Mouse (Mus musculus): ENCODE results near the gene Habp4. TPM values are rescaled to one million over a fixed set of nuclear protein-coding genes. Genes with fewer than 3 reads are reported as not detected.

Habp4 gene
- total RNA-seq, 4 experiments from 2014 or later, result 24.1 to 26.5 (median 25.0) TPM

DNA sequence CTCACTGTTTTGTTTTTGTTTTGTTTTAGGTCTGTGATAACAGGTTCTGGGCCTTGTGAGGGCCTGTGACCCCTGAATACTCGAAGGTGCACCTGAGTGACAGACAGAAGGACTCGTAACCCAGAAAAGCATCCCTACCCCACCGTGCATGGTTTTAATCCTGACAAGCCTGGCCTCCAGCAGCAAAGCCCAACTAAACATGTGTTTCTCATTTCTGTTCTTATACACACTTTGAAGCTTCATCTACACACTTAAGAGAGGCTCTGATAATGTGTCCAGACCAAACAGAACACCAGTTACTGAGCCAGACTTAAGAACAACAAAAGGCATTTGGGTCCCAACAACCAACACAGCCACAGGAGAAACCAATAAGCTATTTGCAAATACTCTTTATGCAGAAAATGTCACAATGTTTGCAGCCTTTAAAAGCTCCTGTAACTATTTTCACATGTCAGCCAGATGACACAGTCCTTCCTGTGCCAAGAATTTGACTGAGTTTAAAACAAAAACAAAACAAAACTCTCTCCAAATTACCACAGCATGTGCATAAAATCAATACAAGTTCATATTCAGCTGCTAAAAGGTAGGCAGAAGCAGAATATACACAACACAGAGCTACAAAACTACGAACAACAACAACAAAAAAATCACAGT is 73.6 kb downstream of the Habp4 start:
- DNase-seq (ENCODE audit: low spot score in 2 of 2), result no peak

GRCm38 (mm10) chr13:64235777-64236176 is 74.2 kb downstream of the Habp4 start:
- DNase-seq (ENCODE audit: low spot score in 2 of 2), result no peak

Other genes starting within 250 kb of the Habp4 start
- not detected for gene Hsd17b3, start 72.6 kb upstream of the Habp4 start, total RNA-seq (2022)
- 1 to 10 TPM in 1 of 4 experiments, under 1 TPM in 3; 0.32 to 1.2 (median 0.69) TPM for gene Slc35d2, start 32.5 kb upstream of the Habp4 start, total RNA-seq (2022)
- gene Zfp367, start 8.6 kb upstream of the Habp4 start, total RNA-seq (2022), result 10 to 100 TPM; 22.1 to 37.1 (median 31.9) TPM
- gene Cdc14b, start 113.5 kb downstream of the Habp4 start, total RNA-seq (2022), result 1 to 10 TPM; 6.7 to 9.1 (median 7.8) TPM
- gene Aaed1, start 150.9 kb downstream of the Habp4 start, total RNA-seq (2022), result 10 to 100 TPM; 49.4 to 59.4 (median 50.8) TPM
- 100 to 1,000 TPM; 113 to 163 (median 129) TPM for gene Ctsl, start 209.1 kb downstream of the Habp4 start, total RNA-seq (2022)